In the genomic region with DNA sequence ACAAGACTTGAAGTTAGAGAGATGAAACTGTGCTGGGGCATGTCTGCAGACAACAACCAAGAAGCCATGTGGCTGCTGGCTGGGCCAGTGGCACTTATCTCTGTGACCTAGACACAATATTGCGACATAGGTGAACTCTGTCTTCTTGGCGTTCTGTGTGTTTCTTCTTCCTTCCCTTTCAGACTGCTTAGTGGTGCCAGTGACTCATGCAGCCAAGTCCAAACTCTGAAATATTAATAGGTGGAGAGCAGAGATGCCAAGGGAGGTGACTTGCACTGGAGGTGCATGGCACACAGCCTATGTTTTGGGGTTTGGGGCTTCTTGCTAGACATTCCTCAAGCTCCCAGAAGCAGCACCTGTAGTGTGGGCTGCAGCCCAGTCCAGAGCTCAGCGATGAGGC, we compare ENCODE assay signal across 13 mouse cellular contexts. TPM values are rescaled to one million over a fixed set of nuclear protein-coding genes. Genes with fewer than 3 reads are reported as not detected.
DNase-seq lines count a peak whose midpoint lies in the region; ATAC-seq and TF ChIP-seq lines count a peak whose summit lies in the region.
"Had no signal": no experiment of that assay in that cellular context is flagged by ENCODE, and none has a peak within 500 bp of the region (broad histone marks: within the 10 kb centered on the region; RNA-seq: fewer than 3 reads in every experiment).

No protein-coding gene starts in this region.

- no peak for TF ChIP-seq POLR2A in embryonic fibroblast, embryonic 13.5 days (IDR thresholded peaks at IDR 0.05; ENCODE audit: low read depth, low read length)

- ATAC-seq in stomach, embryonic 15.5 days (ENCODE audit: insufficient read depth, low FRiP score, low read depth) = no peak
- no peak for ATAC-seq in inflammation-experienced regulatory T-cells, adult 6 months

- H3K9ac ChIP-seq in stomach, embryonic 15.5 days = no peak overlapping the region
- H3K9ac ChIP-seq: neural tube, embryonic 15.5 days had no signal

- no peaks in the 10 kb centered on the region for H3K36me3 ChIP-seq in stomach, embryonic 15.5 days
- no peaks in the 10 kb centered on the region for H3K36me3 ChIP-seq in hindbrain, embryonic 10.5 days
- H3K36me3 ChIP-seq: neural tube, embryonic 15.5 days had no signal

- no peak overlapping the region for H3K4me3 ChIP-seq in embryonic fibroblast, embryonic 13.5 days (ENCODE audit: insufficient read depth, low read length)
- H3K4me3 ChIP-seq in stomach, embryonic 15.5 days (replicated peaks) = no peak overlapping the region
- no peak overlapping the region for H3K4me3 ChIP-seq in hindbrain, embryonic 10.5 days
- H3K4me3 ChIP-seq: megakaryocyte, embryonic 14.5 days; neural tube, embryonic 15.5 days had no signal

- no peak overlapping the region for H3K4me2 ChIP-seq in stomach, embryonic 15.5 days
- H3K4me2 ChIP-seq: neural tube, embryonic 15.5 days had no signal

- peak overlapping the region; percentile 78 for H3K27ac ChIP-seq in embryonic fibroblast, embryonic 13.5 days (ENCODE audit: insufficient read depth, low read length)
- peak overlapping the region; percentile 31; the same call in 1 of the 2 replicates for H3K27ac ChIP-seq in stomach, embryonic 15.5 days
- H3K27ac ChIP-seq in hindbrain, embryonic 10.5 days = no peak overlapping the region
- H3K27ac ChIP-seq: neural tube, embryonic 15.5 days had no signal

- H3K27me3 ChIP-seq in stomach, embryonic 15.5 days (replicated peaks) = no peaks in the 10 kb centered on the region
- peaks cover 26% of the 10 kb centered on the region for H3K27me3 ChIP-seq in hindbrain, embryonic 10.5 days (ENCODE audit: insufficient read depth, poor library complexity, severe bottlenecking)

- peaks cover 27% of the 10 kb centered on the region for H3K4me1 ChIP-seq in embryonic fibroblast, embryonic 13.5 days (ENCODE audit: control insufficient read depth, insufficient read depth, low read length)
- peaks cover 35% of the 10 kb centered on the region for H3K4me1 ChIP-seq in stomach, embryonic 15.5 days
- peaks cover 33% of the 10 kb centered on the region for H3K4me1 ChIP-seq in hindbrain, embryonic 10.5 days (replicated peaks)

- WGBS in stomach, embryonic 15.5 days = 67% methylated on average over 3 of the region's 3 CpGs
- WGBS in hindbrain, embryonic 10.5 days = 88% methylated on average over 3 of the region's 3 CpGs

- intact Hi-C loops in gastrocnemius, postnatal 14 days (cut with DNase I; ENCODE audit: low total_unique reads) = loop anchor here (10.0 kb wide), 1 partner anchor 48 kb away; no protein-coding TSS in a partner anchor

- TF ChIP-seq CTCF in embryonic fibroblast, embryonic 13.5 days (IDR thresholded peaks at IDR 0.05; ENCODE audit: borderline replicate concordance, insufficient read depth, low read length) = no peak

- DNase-seq in gastrocnemius, postnatal 25 days = peak; percentile 51
- no peak for DNase-seq in gastrocnemius, postnatal 14 days
- peak; percentile 56 for DNase-seq in ovary, adult 18-20 months (ENCODE audit: low spot score)
- DNase-seq in ovary, postnatal 10 days (ENCODE audit: low spot score) = no peak
- DNase-seq in hindbrain, embryonic 10.5 days (ENCODE audit: low spot score) = no peak

- no peaks in the 10 kb centered on the region for H3K9me3 ChIP-seq in stomach, embryonic 15.5 days
- H3K9me3 ChIP-seq in hindbrain, embryonic 10.5 days = no peaks in the 10 kb centered on the region
- H3K9me3 ChIP-seq: neural tube, embryonic 15.5 days had no signal

RNA-seq across cellular contexts. Expression of gene Itgb5, which starts 7.2 kb away (rescaled TPM):
- total RNA-seq in gastrocnemius, postnatal 25 days (2021) = 10 to 100 TPM; 44.4 to 45.9 TPM
- total RNA-seq in gastrocnemius, postnatal 14 days (2021) = 10 to 100 TPM; 31.9 to 33.3 TPM
- polyA plus RNA-seq in embryonic fibroblast, embryonic 13.5 days (2011; ENCODE audit: insufficient read length, low read depth, missing spikeins) = 330 and 348 TPM in 2 replicates
- polyA plus RNA-seq in stomach, embryonic 15.5 days (2015; fragmentation: Nextera tagmentation; extraction: Ambion mirVana) = 50.2 and 50.8 TPM in 2 replicates
- polyA plus RNA-seq in hindbrain, embryonic 10.5 days (2016; fragmentation: Nextera tagmentation; extraction: Ambion mirVana) = 24.2 and 30.3 TPM in 2 replicates
- polyA plus RNA-seq in inflammation-experienced regulatory T-cells, adult 6 months (2017; shearing (Covaris generic)) = 1 to 10 TPM; 1.3 to 2.8 (median 1.7) TPM

RNA-seq across cellular contexts. Expression of gene Muc13, which starts 42.8 kb away (rescaled TPM):
- total RNA-seq in gastrocnemius, postnatal 25 days (2021) = not detected
- not detected for total RNA-seq in gastrocnemius, postnatal 14 days (2021)
- not detected in 2 replicates for polyA plus RNA-seq in embryonic fibroblast, embryonic 13.5 days (2011; ENCODE audit: insufficient read length, low read depth, missing spikeins)
- polyA plus RNA-seq in stomach, embryonic 15.5 days (2015; fragmentation: Nextera tagmentation; extraction: Ambion mirVana) = 42.0 and 60.9 TPM in 2 replicates
- polyA plus RNA-seq in hindbrain, embryonic 10.5 days (2016; fragmentation: Nextera tagmentation; extraction: Ambion mirVana) = 0.09 and 0.26 TPM in 2 replicates
- under 1 TPM in 1 of 3 experiments, not detected in 2; 0.78 TPM for polyA plus RNA-seq in inflammation-experienced regulatory T-cells, adult 6 months (2017; shearing (Covaris generic))
- total RNA-seq: adrenal gland, adult 18-20 months; gastrocnemius, adult 8-10 months; left cerebral cortex, postnatal 14 days had no signal
- polyA plus RNA-seq: neural tube, embryonic 15.5 days had no signal

Comparison
In these comparisons a context has a peak if more than half of its experiments do, and no peak if none do; other contexts are left out.
1. DNase-seq: peak in gastrocnemius, postnatal 25 days (single experiment) and ovary, adult 18-20 months (single experiment); none in gastrocnemius, postnatal 14 days (single experiment), ovary, postnatal 10 days (single experiment) and hindbrain, embryonic 10.5 days (single experiment).
2. RNA of gene Muc13, which starts 42.8 kb away (polyA plus RNA-seq): 42.0 to 60.9 TPM in stomach, embryonic 15.5 days; 0.09 to 0.26 TPM in hindbrain, embryonic 10.5 days, 0.78 TPM in inflammation-experienced regulatory T-cells, adult 6 months and not detected in embryonic fibroblast, embryonic 13.5 days; every median in the first group is over 10 times any median in the second.